Mouse (Mus musculus) large intestine, adult 2 months (tissue): ENCODE measurements around the gene Setd3. TPM values are rescaled to one million over a fixed set of nuclear protein-coding genes. Genes with fewer than 3 reads are reported as not detected.

ENCODE experiments used
- DNase-seq: peaks from one replicate; pipeline ENCODE4 v3.0.0-alpha.2; 2012; ENCODE audit warnings: low read depth, low spot score
- WGBS: fragments of 180-500 bp; shearing (Covaris S2); methylation state at CpG from one replicate; pipeline ENCODE4 v1.1.7; 2018; 5-methylcytosine and 5-hydroxymethylcytosine counted together
- polyA plus RNA-seq: library from polyadenylated mRNA; depleted of rRNA; stranded (reverse); fragments of >200 nt; gene quantifications from 2 replicates; pipeline ENCODE4 v1.2.3, GENCODE M21; 2012; rRNA removed

The Setd3 gene
- polyA plus RNA-seq, result 20.4 and 30.7 TPM in 2 replicates

GRCm38 (mm10) chr12:108179246-108179320 lies at the start of gene Setd3:
TSS of gene Setd3 (minus strand) at chr12:108179314.
- 0% methylated on average over 1 of the region's 9 CpGs for WGBS
- DNase-seq, result no peak

GRCm38 (mm10) chr12:108227527-108227926 lies 48.4 kb upstream of the Setd3 start:
- WGBS, result 94% methylated on average over 16 of the region's 16 CpGs
- no peak for DNase-seq

- 87% methylated on average over 12 of the region's 12 CpGs for WGBS
Measured at GRCm38 (mm10) chr12:108226941-108227340, 47.8 kb upstream of the Setd3 start.

GRCm38 (mm10) chr12:108226216-108226615 lies 47.1 kb upstream of the Setd3 start:
- WGBS, result 85% methylated on average over 13 of the region's 13 CpGs

More at GRCm38 (mm10) chr12:108226941-108227340, 47.8 kb upstream of the Setd3 start:
- DNase-seq, result no peak

GRCm38 (mm10) chr12:108225781-108226180 lies 46.7 kb upstream of the Setd3 start:
- WGBS, result 84% methylated on average over 7 of the region's 7 CpGs
- DNase-seq, result no peak

More at GRCm38 (mm10) chr12:108226216-108226615, 47.1 kb upstream of the Setd3 start:
- no peak for DNase-seq

- 55% methylated on average over 8 of the region's 8 CpGs for WGBS
- DNase-seq, result no peak
Measured at GRCm38 (mm10) chr12:108223357-108223756, 44.2 kb upstream of the Setd3 start.

- no peak for DNase-seq
- 87% methylated on average over 7 of the region's 7 CpGs for WGBS
Measured at GRCm38 (mm10) chr12:108221712-108222111, 42.6 kb upstream of the Setd3 start.

GRCm38 (mm10) chr12:108221206-108221605 lies 42.1 kb upstream of the Setd3 start:
- WGBS, result 70% methylated on average over 10 of the region's 10 CpGs
- DNase-seq, result no peak

GRCm38 (mm10) chr12:108220621-108221020 lies 41.5 kb upstream of the Setd3 start:
- no peak for DNase-seq
- 82% methylated on average over 12 of the region's 12 CpGs for WGBS

- no peak for DNase-seq
Measured at GRCm38 (mm10) chr12:108219825-108220616, 40.9 kb upstream of the Setd3 start.

GRCm38 (mm10) chr12:108219163-108219562 lies 40.0 kb upstream of the Setd3 start:
- WGBS, result 60% methylated on average over 15 of the region's 15 CpGs
- DNase-seq, result no peak

More at GRCm38 (mm10) chr12:108219825-108220616, 40.9 kb upstream of the Setd3 start:
- WGBS, result 73% methylated on average over 21 of the region's 21 CpGs

GRCm38 (mm10) chr12:108217572-108217971 lies 38.5 kb upstream of the Setd3 start:
- DNase-seq, result no peak
- 62% methylated on average over 5 of the region's 5 CpGs for WGBS

GRCm38 (mm10) chr12:108216611-108217370 lies 37.7 kb upstream of the Setd3 start:
- WGBS, result 88% methylated on average over 11 of the region's 11 CpGs
- DNase-seq, result no peak

GRCm38 (mm10) chr12:108215090-108215489 lies 36.0 kb upstream of the Setd3 start:
- DNase-seq, result no peak
- 72% methylated on average over 8 of the region's 8 CpGs for WGBS

GRCm38 (mm10) chr12:108213090-108214041 lies 34.3 kb upstream of the Setd3 start:
- no peak for DNase-seq
- 73% methylated on average over 18 of the region's 18 CpGs for WGBS

GRCm38 (mm10) chr12:108212476-108212875 lies 33.4 kb upstream of the Setd3 start:
- 81% methylated on average over 6 of the region's 6 CpGs for WGBS
- DNase-seq, result no peak

- WGBS, result 45% methylated on average over 5 of the region's 5 CpGs
- DNase-seq, result no peak
Measured at GRCm38 (mm10) chr12:108212071-108212470, 33.0 kb upstream of the Setd3 start.

GRCm38 (mm10) chr12:108210623-108211022 lies 31.5 kb upstream of the Setd3 start:
- WGBS, result 91% methylated on average over 15 of the region's 15 CpGs
- no peak for DNase-seq

- WGBS, result 32% methylated on average over 13 of the region's 13 CpGs
- no peak for DNase-seq
Measured at GRCm38 (mm10) chr12:108208726-108209438, 29.8 kb upstream of the Setd3 start.

- WGBS, result 80% methylated on average over 9 of the region's 9 CpGs
- no peak for DNase-seq
Measured at GRCm38 (mm10) chr12:108208216-108208615, 29.1 kb upstream of the Setd3 start.
